Mouse (Mus musculus) neural tube, embryonic 12.5 days (tissue): ENCODE results near the gene Prnd. TPM values are rescaled to one million over a fixed set of nuclear protein-coding genes. Genes with fewer than 3 reads are reported as not detected.
A peak's percentile ranks its signal among the peaks of the same experiment; 100 is the strongest.

Source experiments
- ATAC-seq: fragments of 200-750 bp; cut with Nextera tagmentation; 2 replicates; pipeline ENCODE4 v1.8.0; 2017; ENCODE audit warnings: low read depth, mild to moderate bottlenecking, moderate TSS enrichment, moderate library complexity; ENCODE audit not compliant: low FRiP score
- H3K27ac ChIP-seq: fragments of 300-500 bp; sonication (generic); 2 replicates; pipeline ENCODE4 v1.5.1; 2016
- H3K27me3 ChIP-seq: fragments of 300-500 bp; sonication (generic); replicated peaks from 2 replicates; pipeline ENCODE4 v1.6.1; 2016; ENCODE audit warnings: mild to moderate bottlenecking
- H3K36me3 ChIP-seq: fragments of 300-500 bp; sonication (generic); 2 replicates; pipeline ENCODE4 v1.6.1; 2016; ENCODE audit warnings: mild to moderate bottlenecking
- H3K4me1 ChIP-seq: fragments of 300-500 bp; sonication (generic); 2 replicates; pipeline ENCODE4 v1.6.1; 2016
- H3K4me2 ChIP-seq: fragments of 300-500 bp; sonication (generic); replicated peaks from 2 replicates; pipeline ENCODE4 v1.6.1; 2016; ENCODE audit warnings: mild to moderate bottlenecking
- H3K4me3 ChIP-seq: fragments of 300-500 bp; sonication (generic); 2 replicates; pipeline ENCODE4 v1.5.1; 2016
- H3K9ac ChIP-seq: fragments of 300-500 bp; sonication (generic); 2 replicates; pipeline ENCODE4 v1.6.1; 2016; ENCODE audit warnings: mild to moderate bottlenecking
- H3K9me3 ChIP-seq: fragments of 300-500 bp; sonication (generic); 2 replicates; pipeline ENCODE4 v1.6.1; 2016; ENCODE audit warnings: mild to moderate bottlenecking
- WGBS: fragments of 180-500 bp; shearing (Covaris S2); methylation state at CpG from one replicate; pipeline ENCODE4 v1.1.7; 2016; 5-methylcytosine and 5-hydroxymethylcytosine counted together
- polyA plus RNA-seq: library from polyadenylated mRNA; unstranded; fragments of >200 nt; fragmentation: Nextera tagmentation; extraction: Ambion mirVana; gene quantifications from 2 replicates; pipeline ENCODE4 v1.2.1, GENCODE M21; 2016

Prnd gene
- 9.8 and 11.0 TPM in 2 replicates for polyA plus RNA-seq

GRCm38 (mm10) chr2:131950598-131951095 lies at the start of gene Prnd:
Prnd (plus strand) TSS chr2:131950861.
- Histone ChIP-seq H3K4me2 (0 out of 2 replicates have a peak within 1 kb of the TSS, but pooled peaks have one; percentile 14), H3K27me3 (peaks cover 29% of the 10 kb centered on the region), H3K9me3 (no peaks in the 10 kb centered on the region), H3K27ac (no peak within 1 kb of the TSS), H3K4me1 (peaks cover 14% of the 10 kb centered on the region), H3K9ac (no peak within 1 kb of the TSS), H3K36me3 (no peaks in the 10 kb centered on the region), H3K4me3 (no peak within 1 kb of the TSS)
- 17% methylated on average over 11 of the region's 11 CpGs for WGBS
- 0 out of 2 replicates have a peak, but pooled peaks have one; percentile 7 for ATAC-seq

- Histone ChIP-seq H3K4me2 (no peak overlapping the region), H3K4me1 (no peaks in the 10 kb centered on the region), H3K27ac (no peak overlapping the region), H3K9ac (no peak overlapping the region), H3K27me3 (no peaks in the 10 kb centered on the region), H3K4me3 (no peak overlapping the region), H3K36me3 (no peaks in the 10 kb centered on the region), H3K9me3 (no peaks in the 10 kb centered on the region)
- WGBS: 66% methylated on average over 2 of the region's 3 CpGs
- no peak for ATAC-seq
Observed at GRCm38 (mm10) chr2:131902423-131902822, 48.2 kb upstream of the Prnd start.

- Histone ChIP-seq H3K27me3 (no peaks in the 10 kb centered on the region), H3K4me1 (no peaks in the 10 kb centered on the region), H3K9me3 (no peaks in the 10 kb centered on the region), H3K27ac (no peak overlapping the region), H3K4me3 (no peak overlapping the region), H3K9ac (no peak overlapping the region), H3K36me3 (no peaks in the 10 kb centered on the region), H3K4me2 (no peak overlapping the region)
- WGBS: 60% methylated on average over 8 of the region's 8 CpGs
- no peak for ATAC-seq
Observed at GRCm38 (mm10) chr2:131902867-131903266, 47.8 kb upstream of the Prnd start.

GRCm38 (mm10) chr2:131905025-131905424 lies 45.6 kb upstream of the Prnd start:
- H3K9ac ChIP-seq: no peak overlapping the region
- no peaks in the 10 kb centered on the region for H3K9me3 ChIP-seq
- H3K27me3 ChIP-seq: no peaks in the 10 kb centered on the region
- ATAC-seq: no peak
- no peaks in the 10 kb centered on the region for H3K4me1 ChIP-seq
- H3K4me3 ChIP-seq: no peak overlapping the region
- H3K36me3 ChIP-seq: no peaks in the 10 kb centered on the region
- H3K4me2 ChIP-seq: no peak overlapping the region
- WGBS: 79% methylated on average over 5 of the region's 5 CpGs
- H3K27ac ChIP-seq: no peak overlapping the region

- no peak for ATAC-seq
- WGBS: 72% methylated on average over 6 of the region's 6 CpGs
Observed at GRCm38 (mm10) chr2:131905776-131906175, 44.9 kb upstream of the Prnd start.

GRCm38 (mm10) chr2:131906266-131906665 lies 44.4 kb upstream of the Prnd start:
- H3K4me1 ChIP-seq: peaks cover 2% of the 10 kb centered on the region
- no peaks in the 10 kb centered on the region for H3K9me3 ChIP-seq
- no peak overlapping the region for H3K4me2 ChIP-seq
- H3K36me3 ChIP-seq: no peaks in the 10 kb centered on the region
- H3K27me3 ChIP-seq: no peaks in the 10 kb centered on the region
- WGBS: 89% methylated on average over 3 of the region's 3 CpGs
- H3K9ac ChIP-seq: no peak overlapping the region
- no peak overlapping the region for H3K27ac ChIP-seq
- ATAC-seq: no peak
- H3K4me3 ChIP-seq: no peak overlapping the region

More at GRCm38 (mm10) chr2:131905776-131906175, 44.9 kb upstream of the Prnd start:
- Histone ChIP-seq H3K27me3 (no peaks in the 10 kb centered on the region), H3K4me2 (no peak overlapping the region), H3K27ac (no peak overlapping the region), H3K9ac (no peak overlapping the region), H3K4me1 (no peaks in the 10 kb centered on the region), H3K4me3 (no peak overlapping the region), H3K36me3 (no peaks in the 10 kb centered on the region), H3K9me3 (no peaks in the 10 kb centered on the region)

GRCm38 (mm10) chr2:131906846-131907245 lies 43.8 kb upstream of the Prnd start:
- H3K4me2 ChIP-seq: no peak overlapping the region
- no peak overlapping the region for H3K9ac ChIP-seq
- no peaks in the 10 kb centered on the region for H3K9me3 ChIP-seq
- ATAC-seq: no peak
- peaks cover 7% of the 10 kb centered on the region for H3K4me1 ChIP-seq
- H3K36me3 ChIP-seq: no peaks in the 10 kb centered on the region
- no peak overlapping the region for H3K4me3 ChIP-seq
- WGBS: 74% methylated on average over 1 of the region's 1 CpGs
- no peaks in the 10 kb centered on the region for H3K27me3 ChIP-seq
- H3K27ac ChIP-seq: no peak overlapping the region

GRCm38 (mm10) chr2:131907311-131907710 lies 43.4 kb upstream of the Prnd start:
- H3K27ac ChIP-seq: no peak overlapping the region
- no peak overlapping the region for H3K9ac ChIP-seq
- ATAC-seq: no peak
- 80% methylated on average over 5 of the region's 5 CpGs for WGBS
- H3K4me2 ChIP-seq: no peak overlapping the region
- no peak overlapping the region for H3K4me3 ChIP-seq
- H3K36me3 ChIP-seq: no peaks in the 10 kb centered on the region
- H3K27me3 ChIP-seq: no peaks in the 10 kb centered on the region
- no peaks in the 10 kb centered on the region for H3K9me3 ChIP-seq
- H3K4me1 ChIP-seq: peaks cover 7% of the 10 kb centered on the region

GRCm38 (mm10) chr2:131908351-131908861 lies 42.3 kb upstream of the Prnd start:
- Histone ChIP-seq H3K27ac (no peak overlapping the region), H3K9me3 (no peaks in the 10 kb centered on the region), H3K4me3 (no peak overlapping the region), H3K4me2 (no peak overlapping the region), H3K27me3 (no peaks in the 10 kb centered on the region), H3K36me3 (no peaks in the 10 kb centered on the region), H3K9ac (no peak overlapping the region), H3K4me1 (peaks cover 7% of the 10 kb centered on the region)
- ATAC-seq: 0 out of 2 replicates have a peak, but pooled peaks have one; percentile 17
- 84% methylated on average over 7 of the region's 7 CpGs for WGBS

- Histone ChIP-seq H3K27ac (no peak overlapping the region), H3K36me3 (no peaks in the 10 kb centered on the region), H3K4me3 (no peak overlapping the region), H3K4me1 (peaks cover 7% of the 10 kb centered on the region), H3K4me2 (peak overlapping the region; percentile 66), H3K9me3 (no peaks in the 10 kb centered on the region), H3K27me3 (no peaks in the 10 kb centered on the region), H3K9ac (no peak overlapping the region)
- WGBS: 70% methylated on average over 1 of the region's 1 CpGs
- ATAC-seq: no peak; the same call in 1 of the 2 replicates
Observed at GRCm38 (mm10) chr2:131908906-131909305, 41.8 kb upstream of the Prnd start.

GRCm38 (mm10) chr2:131909683-131910572 lies 40.7 kb upstream of the Prnd start, which contains the start of the genes Prnp and Prn:
Prnp (plus strand) TSS chr2:131909928.
Prn (plus strand) TSS chr2:131909957.
- WGBS: 5% methylated on average over 52 of the region's 52 CpGs
- peak; percentile 89 for ATAC-seq
- H3K36me3 ChIP-seq: no peaks in the 10 kb centered on the region

GRCm38 (mm10) chr2:131910847-131911246 lies 39.8 kb upstream of the Prnd start:
- 13% methylated on average over 2 of the region's 2 CpGs for WGBS

More at GRCm38 (mm10) chr2:131909683-131910572, 40.7 kb upstream of the Prnd start, which contains the start of the genes Prnp and Prn:
- peak within 1 kb of the TSS; percentile 66 for H3K4me2 ChIP-seq
- H3K27me3 ChIP-seq: no peaks in the 10 kb centered on the region
- H3K4me3 ChIP-seq: peak within 1 kb of the TSS; percentile 72
- peak within 1 kb of the TSS; percentile 65; the same call in 1 of the 2 replicates for H3K27ac ChIP-seq
- peaks cover 7% of the 10 kb centered on the region for H3K4me1 ChIP-seq
- no peaks in the 10 kb centered on the region for H3K9me3 ChIP-seq
- H3K9ac ChIP-seq: peak within 1 kb of the TSS; percentile 77

More at GRCm38 (mm10) chr2:131910847-131911246, 39.8 kb upstream of the Prnd start:
- Histone ChIP-seq H3K9ac (peak overlapping the region; percentile 77; the same call in 1 of the 2 replicates), H3K27ac (no peak overlapping the region), H3K4me1 (peaks cover 7% of the 10 kb centered on the region), H3K27me3 (no peaks in the 10 kb centered on the region), H3K4me2 (peak overlapping the region; percentile 66), H3K36me3 (no peaks in the 10 kb centered on the region), H3K9me3 (no peaks in the 10 kb centered on the region), H3K4me3 (peak overlapping the region; percentile 72)
- ATAC-seq: no peak
